9 mouse cellular contexts compared by ENCODE assay signal in the genomic region with DNA sequence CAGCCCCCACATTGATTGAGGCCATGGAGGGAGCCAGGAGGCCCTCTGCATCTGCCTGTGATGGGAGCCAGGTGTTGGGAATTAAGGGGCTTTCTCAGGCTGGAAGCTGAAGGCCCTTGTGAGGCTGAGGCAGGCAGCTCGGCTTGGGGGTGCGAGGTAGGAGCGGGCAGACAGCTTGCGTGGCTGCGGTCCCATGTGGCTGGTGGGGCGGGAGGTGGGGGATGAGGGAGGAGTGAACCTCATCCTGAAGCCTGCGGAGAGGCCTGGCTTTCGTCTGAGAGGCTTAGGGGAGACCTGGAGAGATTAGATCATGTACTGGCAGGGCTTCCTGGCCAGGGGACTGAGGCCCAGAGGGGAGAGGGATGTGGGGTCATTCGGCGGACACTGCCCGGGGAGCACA. TPM values are rescaled to one million over a fixed set of nuclear protein-coding genes. Genes with fewer than 3 reads are reported as not detected.
DNase-seq lines count a peak whose midpoint lies in the region; ATAC-seq and TF ChIP-seq lines count a peak whose summit lies in the region.
"Had no signal": no experiment of that assay in that cellular context is flagged by ENCODE, and none has a peak within 500 bp of the region (broad histone marks: within the 10 kb centered on the region; RNA-seq: fewer than 3 reads in every experiment).

No protein-coding gene starts in this region.

- no peaks in the 10 kb centered on the region for H3K27me3 ChIP-seq in forebrain, embryonic 13.5 days
- no peaks in the 10 kb centered on the region for H3K27me3 ChIP-seq in intestine, postnatal 0 days (replicated peaks; ENCODE audit: control insufficient read depth, insufficient read depth, low read length)
- no peaks in the 10 kb centered on the region for H3K27me3 ChIP-seq in stomach, embryonic 14.5 days (ENCODE audit: control insufficient read depth, insufficient read depth, low read length)

- no peak overlapping the region for H3K4me3 ChIP-seq in lung, adult 2 months (replicated peaks; ENCODE audit: extremely low read depth, low read depth, low read length)
- no peak overlapping the region for H3K4me3 ChIP-seq in forebrain, embryonic 13.5 days
- H3K4me3 ChIP-seq in intestine, postnatal 0 days (ENCODE audit: low read depth, low read length): no peak overlapping the region
- no peak overlapping the region for H3K4me3 ChIP-seq in stomach, embryonic 14.5 days (ENCODE audit: low read depth, low read length)

- H3K4me1 ChIP-seq in lung, adult 2 months (ENCODE audit: control insufficient read depth, insufficient read depth, low read length): no peaks in the 10 kb centered on the region
- H3K4me1 ChIP-seq in forebrain, embryonic 13.5 days: peaks cover 37% of the 10 kb centered on the region
- H3K4me1 ChIP-seq in intestine, postnatal 0 days (replicated peaks; ENCODE audit: control insufficient read depth, insufficient read depth, low read length): peaks cover 4% of the 10 kb centered on the region; the same call in 1 of the 2 replicates
- H3K4me1 ChIP-seq in stomach, embryonic 14.5 days (ENCODE audit: control insufficient read depth, insufficient read depth, low read length): peaks cover 69% of the 10 kb centered on the region

- H3K9ac ChIP-seq in forebrain, embryonic 13.5 days: no peak overlapping the region
- no peak overlapping the region for H3K9ac ChIP-seq in intestine, postnatal 0 days (ENCODE audit: low read depth, low read length)
- no peak overlapping the region; the same call in 1 of the 2 replicates for H3K9ac ChIP-seq in stomach, embryonic 14.5 days (replicated peaks; ENCODE audit: low read depth, low read length)

- H3K36me3 ChIP-seq in forebrain, embryonic 13.5 days (ENCODE audit: poor library complexity, severe bottlenecking): no peaks in the 10 kb centered on the region
- H3K36me3 ChIP-seq in intestine, postnatal 0 days (ENCODE audit: control insufficient read depth, insufficient read depth): peaks cover 25% of the 10 kb centered on the region
- peaks cover 17% of the 10 kb centered on the region for H3K36me3 ChIP-seq in stomach, embryonic 14.5 days (ENCODE audit: control insufficient read depth, insufficient read depth, low read length)

- ATAC-seq in forebrain, embryonic 13.5 days: no peak
- ATAC-seq in intestine, postnatal 0 days: 0 out of 2 replicates have a peak, but pooled peaks have one; percentile 18
- peak; percentile 70 for ATAC-seq in stomach, embryonic 14.5 days (ENCODE audit: insufficient number of reproducible peaks, insufficient read depth, low FRiP score, low read depth)
- no peak for ATAC-seq in granulocyte monocyte progenitor cell, adult 5-6 weeks (replicated peaks; ENCODE audit: poor library complexity, severe bottlenecking)

- no peak for TF ChIP-seq POLR2A in lung, adult 2 months (IDR thresholded peaks at IDR 0.05; ENCODE audit: borderline replicate concordance, extremely low read depth, low read depth, low read length)

- 70% methylated on average over 11 of the region's 11 CpGs for WGBS in lung, adult 2 months
- 56% methylated on average over 11 of the region's 11 CpGs for WGBS in forebrain, embryonic 13.5 days
- WGBS in intestine, postnatal 0 days: 56% methylated on average over 11 of the region's 11 CpGs
- 19% methylated on average over 11 of the region's 11 CpGs for WGBS in stomach, embryonic 14.5 days

- H3K4me2 ChIP-seq in forebrain, embryonic 13.5 days: no peak overlapping the region
- H3K4me2 ChIP-seq in intestine, postnatal 0 days (replicated peaks; ENCODE audit: low read depth): no peak overlapping the region
- H3K4me2 ChIP-seq in stomach, embryonic 14.5 days (replicated peaks; ENCODE audit: low read depth, low read length): 0 out of 2 replicates have a peak overlapping the region, but pooled peaks have one; percentile 53

- no peak for TF ChIP-seq CTCF in lung, adult 2 months (IDR thresholded peaks at IDR 0.05; ENCODE audit: insufficient read depth, low read length)
- TF ChIP-seq CTCF in intestine, postnatal 0 days (IDR thresholded peaks at IDR 0.05; ENCODE audit: low read depth): no peak

- H3K27ac ChIP-seq in forebrain, embryonic 13.5 days: peak overlapping the region; percentile 71
- H3K27ac ChIP-seq in intestine, postnatal 0 days (ENCODE audit: low read depth, low read length): peak overlapping the region; percentile 92
- peak overlapping the region; percentile 97 for H3K27ac ChIP-seq in stomach, embryonic 14.5 days (ENCODE audit: low read length)

- DNase-seq in lung, postnatal 10 days: peak; percentile 30
- no peak for DNase-seq in lung, adult 2 months
- DNase-seq in thymus, postnatal 25 days: no peak
- no peak for DNase-seq in layer of hippocampus, postnatal 25 days (ENCODE audit: extremely low spot score in 1 of 2, low spot score in 1 of 2)

- H3K9me3 ChIP-seq in forebrain, embryonic 13.5 days (replicated peaks): no peaks in the 10 kb centered on the region
- H3K9me3 ChIP-seq in intestine, postnatal 0 days (ENCODE audit: control insufficient read depth): no peaks in the 10 kb centered on the region
- H3K9me3 ChIP-seq in stomach, embryonic 14.5 days (ENCODE audit: control insufficient read depth, low read depth, low read length): no peaks in the 10 kb centered on the region

RNA-seq across cellular contexts. Expression of a gene that starts 15.5 kb away (rescaled TPM):
- 4.1 and 64.7 TPM in 2 replicates for polyA plus RNA-seq in lung, adult 2 months (2012; rRNA removed)
- 0.28 and 0.77 TPM in 2 replicates for polyA plus RNA-seq in forebrain, embryonic 13.5 days (2015; fragmentation: Nextera tagmentation; extraction: Ambion mirVana)
- 3.0 TPM in 2 replicates for polyA plus RNA-seq in intestine, postnatal 0 days (2015; fragmentation: Nextera tagmentation; extraction: Ambion mirVana)
- polyA plus RNA-seq in stomach, embryonic 14.5 days (2014; fragmentation: Nextera tagmentation; extraction: Ambion mirVana): 2.2 and 2.6 TPM in 2 replicates
- not detected in 2 replicates for total RNA-seq in granulocyte monocyte progenitor cell, adult 5-6 weeks (2014; fragmentation: Nextera tagmentation)
- not detected in 2 replicates for total RNA-seq in granulocyte monocyte progenitor cell, adult 5-6 weeks (2017)
- total RNA-seq in layer of hippocampus, postnatal 25 days (2021): not detected
- total RNA-seq: left cerebral cortex, postnatal 25 days had no signal

RNA-seq across cellular contexts. Expression of a gene that starts 22.5 kb away (rescaled TPM):
- 131 and 188 TPM in 2 replicates for polyA plus RNA-seq in lung, adult 2 months (2012; rRNA removed)
- polyA plus RNA-seq in forebrain, embryonic 13.5 days (2015; fragmentation: Nextera tagmentation; extraction: Ambion mirVana): 4.2 TPM in 2 replicates
- 55.2 and 61.8 TPM in 2 replicates for polyA plus RNA-seq in intestine, postnatal 0 days (2015; fragmentation: Nextera tagmentation; extraction: Ambion mirVana)
- 194 and 211 TPM in 2 replicates for polyA plus RNA-seq in stomach, embryonic 14.5 days (2014; fragmentation: Nextera tagmentation; extraction: Ambion mirVana)
- total RNA-seq in granulocyte monocyte progenitor cell, adult 5-6 weeks (2014; fragmentation: Nextera tagmentation): 41.4 and 58.5 TPM in 2 replicates
- total RNA-seq in granulocyte monocyte progenitor cell, adult 5-6 weeks (2017): 50.3 and 51.9 TPM in 2 replicates
- 1 to 10 TPM; 2.2 to 4.2 TPM for total RNA-seq in layer of hippocampus, postnatal 25 days (2021)

RNA-seq across cellular contexts. Expression of a gene that starts 41.5 kb away (rescaled TPM):
- 3.1 and 223 TPM in 2 replicates for polyA plus RNA-seq in lung, adult 2 months (2012; rRNA removed)
- polyA plus RNA-seq in forebrain, embryonic 13.5 days (2015; fragmentation: Nextera tagmentation; extraction: Ambion mirVana): 0.61 TPM in 1 of 2 replicates, not detected in the other
- polyA plus RNA-seq in intestine, postnatal 0 days (2015; fragmentation: Nextera tagmentation; extraction: Ambion mirVana): 1.9 and 2.4 TPM in 2 replicates
- polyA plus RNA-seq in stomach, embryonic 14.5 days (2014; fragmentation: Nextera tagmentation; extraction: Ambion mirVana): 4.6 and 5.8 TPM in 2 replicates
- 5.6 and 6.0 TPM in 2 replicates for total RNA-seq in granulocyte monocyte progenitor cell, adult 5-6 weeks (2014; fragmentation: Nextera tagmentation)
- total RNA-seq in granulocyte monocyte progenitor cell, adult 5-6 weeks (2017): 3.0 and 8.1 TPM in 2 replicates
- under 1 TPM in 1 of 2 experiments, not detected in 1; 0.70 TPM for total RNA-seq in layer of hippocampus, postnatal 25 days (2021)
- total RNA-seq: left cerebral cortex, postnatal 25 days had no signal

RNA-seq across cellular contexts. Expression of a gene that starts 48.5 kb away (rescaled TPM):
- polyA plus RNA-seq in lung, adult 2 months (2012; rRNA removed): 0.19 and 8.6 TPM in 2 replicates
- not detected in 2 replicates for polyA plus RNA-seq in forebrain, embryonic 13.5 days (2015; fragmentation: Nextera tagmentation; extraction: Ambion mirVana)
- 0.60 and 1.3 TPM in 2 replicates for polyA plus RNA-seq in intestine, postnatal 0 days (2015; fragmentation: Nextera tagmentation; extraction: Ambion mirVana)
- 4.8 and 6.6 TPM in 2 replicates for polyA plus RNA-seq in stomach, embryonic 14.5 days (2014; fragmentation: Nextera tagmentation; extraction: Ambion mirVana)
- total RNA-seq in granulocyte monocyte progenitor cell, adult 5-6 weeks (2014; fragmentation: Nextera tagmentation): not detected in 2 replicates
- not detected in 2 replicates for total RNA-seq in granulocyte monocyte progenitor cell, adult 5-6 weeks (2017)
- not detected for total RNA-seq in layer of hippocampus, postnatal 25 days (2021)
- total RNA-seq: left cerebral cortex, postnatal 25 days had no signal

RNA-seq across cellular contexts. Expression of a gene that starts 49.4 kb away (rescaled TPM):
- polyA plus RNA-seq in lung, adult 2 months (2012; rRNA removed): 8.0 and 10.3 TPM in 2 replicates
- polyA plus RNA-seq in forebrain, embryonic 13.5 days (2015; fragmentation: Nextera tagmentation; extraction: Ambion mirVana): 16.2 and 16.5 TPM in 2 replicates
- polyA plus RNA-seq in intestine, postnatal 0 days (2015; fragmentation: Nextera tagmentation; extraction: Ambion mirVana): 26.7 and 33.0 TPM in 2 replicates
- polyA plus RNA-seq in stomach, embryonic 14.5 days (2014; fragmentation: Nextera tagmentation; extraction: Ambion mirVana): 32.6 and 35.6 TPM in 2 replicates
- 20.4 and 53.9 TPM in 2 replicates for total RNA-seq in granulocyte monocyte progenitor cell, adult 5-6 weeks (2014; fragmentation: Nextera tagmentation)
- total RNA-seq in granulocyte monocyte progenitor cell, adult 5-6 weeks (2017): 0.31 and 39.0 TPM in 2 replicates
- total RNA-seq in layer of hippocampus, postnatal 25 days (2021): 1 to 10 TPM; 5.8 to 6.7 TPM

Comparison
In these comparisons a context has a peak if more than half of its experiments do, and no peak if none do; other contexts are left out.
1. ATAC-seq: peak in intestine, postnatal 0 days (single experiment) and stomach, embryonic 14.5 days (single experiment); none in forebrain, embryonic 13.5 days (single experiment) and granulocyte monocyte progenitor cell, adult 5-6 weeks (single experiment).
2. RNA of a gene that starts 22.5 kb away (polyA plus RNA-seq): 194 to 211 TPM in stomach, embryonic 14.5 days, 131 to 188 TPM in lung, adult 2 months and 55.2 to 61.8 TPM in intestine, postnatal 0 days; 4.2 TPM in forebrain, embryonic 13.5 days; every median in the first group is over 10 times any median in the second.
3. Peak in every context shown above with its lines, with median percentiles within 50 percentile points of each other: H3K27ac ChIP-seq.